Mouse (Mus musculus) kidney, postnatal 0 days (tissue): ENCODE measurements around the gene Aldh16a1. TPM values are rescaled to one million over a fixed set of nuclear protein-coding genes. Genes with fewer than 3 reads are reported as not detected.

Source experiments
- ATAC-seq: fragments of 200-750 bp; cut with Nextera tagmentation; replicated peaks from 2 replicates; pipeline ENCODE4 v1.8.0; 2017; ENCODE audit warnings: low read depth, moderate number of reproducible peaks, moderate TSS enrichment, moderate library complexity; ENCODE audit not compliant: low FRiP score
- DNase-seq: peaks from one replicate; pipeline ENCODE4 v3.0.0-alpha.2; 2016; ENCODE audit warnings: low spot score
- H3K27ac ChIP-seq: fragments of 300-500 bp; sonication (generic); 2 replicates; pipeline ENCODE4 v1.5.1; 2014; ENCODE audit warnings: mild to moderate bottlenecking
- H3K27me3 ChIP-seq: fragments of 300-500 bp; sonication (generic); 2 replicates; pipeline ENCODE4 v1.6.1; 2014; ENCODE audit warnings: low read length, mixed read lengths; ENCODE audit not compliant: insufficient read depth
- H3K36me3 ChIP-seq: fragments of 300-500 bp; sonication (generic); 2 replicates; pipeline ENCODE4 v1.6.1; 2014; ENCODE audit warnings: low read length, mixed read lengths; ENCODE audit not compliant: insufficient read depth
- H3K4me1 ChIP-seq: fragments of 300-500 bp; sonication (generic); replicated peaks from 2 replicates; pipeline ENCODE4 v1.6.1; 2014; ENCODE audit warnings: antibody characterized with exemption, low read length, mixed read lengths; ENCODE audit not compliant: insufficient read depth
- H3K4me2 ChIP-seq: fragments of 300-500 bp; sonication (generic); 2 replicates; pipeline ENCODE4 v1.6.1; 2014; ENCODE audit warnings: mild to moderate bottlenecking, low read length, moderate library complexity, mixed read lengths
- H3K4me3 ChIP-seq: fragments of 300-500 bp; sonication (generic); replicated peaks from 2 replicates; pipeline ENCODE4 v1.5.1; 2014; ENCODE audit warnings: low read depth, low read length
- H3K9ac ChIP-seq: fragments of 300-500 bp; sonication (generic); 2 replicates; pipeline ENCODE4 v1.6.1; 2014; ENCODE audit warnings: low read depth, low read length
- H3K9me3 ChIP-seq: fragments of 300-500 bp; sonication (generic); replicated peaks from 2 replicates; pipeline ENCODE4 v1.6.1; 2016; ENCODE audit warnings: low read length, inconsistent platforms, mixed read lengths
- CTCF ChIP-seq: IDR thresholded peaks from 2 replicates; pipeline ENCODE4 v1.5.1; 2016; ENCODE audit warnings: antibody characterized with exemption, low read depth, mild to moderate bottlenecking, moderate library complexity
- WGBS: fragments of 180-500 bp; shearing (Covaris S2); extraction: QIAGEN DNeasy Blood & Tissue Kit; methylation state at CpG from one replicate; pipeline ENCODE4 v1.1.7; 2014; 5-methylcytosine and 5-hydroxymethylcytosine counted together
- polyA plus RNA-seq: library from polyadenylated mRNA; unstranded; fragments of >200 nt; fragmentation: Nextera tagmentation; extraction: Ambion mirVana; gene quantifications from 2 replicates; pipeline ENCODE4 v1.2.1, GENCODE M21; 2015

The Aldh16a1 gene
- polyA plus RNA-seq, 1 experiment from 2014 or later = 55.4 TPM

DNA sequence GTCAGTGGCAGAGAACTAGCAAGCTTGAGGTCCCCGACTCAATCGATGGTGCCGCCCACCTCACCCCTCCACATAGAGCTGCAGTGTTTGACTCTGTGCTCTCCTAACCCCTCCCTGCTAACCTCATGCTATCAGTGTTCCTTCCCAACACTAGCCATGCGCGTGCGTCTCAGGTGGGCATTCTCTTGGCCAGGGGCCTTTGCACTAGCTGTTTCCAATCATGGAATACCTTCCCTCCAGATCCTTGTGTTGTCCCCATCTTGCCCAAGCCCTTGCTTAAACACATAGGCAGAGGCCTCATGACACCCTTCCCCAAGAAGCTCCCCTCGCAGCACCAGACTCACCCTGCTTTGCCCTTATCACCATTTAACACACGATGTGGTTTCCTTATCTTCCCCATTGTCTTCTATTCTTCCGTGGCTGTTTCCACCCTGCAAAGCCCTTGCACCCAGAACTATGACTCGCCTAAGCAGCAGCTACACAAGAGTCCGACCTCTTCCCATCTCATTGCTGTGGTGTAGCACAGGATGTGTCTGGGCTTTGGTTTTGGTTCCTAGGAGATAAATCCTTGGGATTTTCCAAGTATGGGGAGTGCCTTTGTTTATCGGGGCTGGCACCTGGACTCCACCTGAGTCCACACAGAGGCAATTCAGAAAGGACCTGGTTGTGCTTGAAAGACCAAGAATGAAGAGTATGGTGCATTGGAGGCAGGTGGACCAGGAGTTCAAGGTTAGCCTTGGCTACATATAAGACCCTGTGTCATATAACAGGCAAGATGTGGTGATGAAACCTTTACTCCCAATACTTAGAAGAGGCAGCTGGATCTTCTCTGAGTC is 17.0 kb downstream of the Aldh16a1 start:
- no peak for ATAC-seq
- no peaks in the 10 kb centered on the region for H3K9me3 ChIP-seq
- DNase-seq = no peak
- no peak overlapping the region for H3K27ac ChIP-seq
- H3K4me3 ChIP-seq = no peak overlapping the region
- H3K4me2 ChIP-seq = no peak overlapping the region
- H3K36me3 ChIP-seq = no peaks in the 10 kb centered on the region
- H3K9ac ChIP-seq = no peak overlapping the region
- no peak for TF ChIP-seq CTCF
- 78% methylated on average over 12 of the region's 12 CpGs for WGBS
- H3K27me3 ChIP-seq = no peaks in the 10 kb centered on the region
- H3K4me1 ChIP-seq = peaks cover 9% of the 10 kb centered on the region; the same call in 1 of the 2 replicates

DNA sequence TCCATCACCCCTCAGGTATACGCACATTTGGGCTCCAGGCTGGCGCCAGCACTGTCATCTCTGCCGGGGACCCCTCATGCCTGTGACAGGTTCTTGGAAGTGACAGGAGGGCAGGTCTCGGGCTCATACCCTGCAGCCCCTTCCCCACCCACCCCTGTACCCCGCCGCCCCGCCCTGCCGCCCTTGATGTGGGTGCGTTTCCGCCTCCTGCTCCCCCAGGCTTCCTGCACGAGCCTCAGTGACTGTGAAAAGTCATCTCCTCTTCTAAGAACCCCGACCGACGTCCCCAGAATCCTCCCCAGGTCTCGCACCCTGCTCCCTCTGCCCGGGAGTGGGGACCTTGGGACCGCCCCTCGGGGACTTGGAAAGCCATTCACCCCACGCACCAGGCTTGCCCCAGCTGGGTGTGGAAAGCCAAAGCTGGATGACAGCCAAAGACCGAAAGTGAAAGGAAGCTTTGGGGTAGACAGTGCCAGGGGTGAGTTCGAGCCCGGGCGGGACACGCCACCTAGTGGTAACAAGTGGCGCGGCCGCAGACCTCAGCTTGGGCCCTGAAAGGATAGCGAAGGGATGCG is 18.3 kb downstream of the Aldh16a1 start, which contains the start of the genes Gm45713 and Flt3l:
Gm45713 (minus strand) TSS at position 239 of the 575 bp plus-strand sequence.
Flt3l (minus strand) TSS at position 440 of the 575 bp plus-strand sequence.
- DNase-seq (peak; percentile 93), ATAC-seq (peak; percentile 73)
- Histone ChIP-seq H3K4me2 (peak within 1 kb of the TSS; percentile 91), H3K4me3 (peak within 1 kb of the TSS; percentile 67), H3K4me1 (peaks cover 9% of the 10 kb centered on the region; the same call in 1 of the 2 replicates), H3K36me3 (no peaks in the 10 kb centered on the region), H3K27me3 (no peaks in the 10 kb centered on the region), H3K9ac (peak within 1 kb of the TSS; percentile 66), H3K27ac (no peak within 1 kb of the TSS; the same call in 1 of the 2 replicates), H3K9me3 (no peaks in the 10 kb centered on the region)
- TF ChIP-seq CTCF = peak; percentile 99
- 1% methylated on average over 29 of the region's 29 CpGs for WGBS

DNA sequence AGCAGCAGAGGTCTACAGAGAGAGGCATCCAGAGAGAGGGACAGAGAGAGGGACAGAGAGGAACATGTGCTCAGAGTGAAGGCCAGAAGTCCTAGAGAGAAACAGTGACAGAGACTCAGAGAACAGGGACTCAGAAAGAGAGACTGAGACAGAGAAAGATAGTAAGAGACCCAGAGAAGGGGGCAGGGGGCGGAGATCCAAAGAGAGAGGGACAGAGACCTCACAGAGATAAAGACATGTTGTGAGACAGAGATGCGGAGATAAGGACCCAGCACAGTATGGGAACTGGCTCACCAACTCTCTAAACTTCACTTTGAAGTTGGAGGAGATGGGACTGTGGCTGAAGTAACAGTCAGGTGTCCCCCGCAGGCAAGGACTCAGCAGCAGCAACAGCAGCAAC is 19.0 kb downstream of the Aldh16a1 start:
- ATAC-seq (no peak), DNase-seq (no peak)
- H3K9me3 ChIP-seq = no peaks in the 10 kb centered on the region
- H3K4me2 ChIP-seq = peak overlapping the region; percentile 91
- H3K36me3 ChIP-seq = no peaks in the 10 kb centered on the region
- no peak for TF ChIP-seq CTCF
- H3K27ac ChIP-seq = no peak overlapping the region
- H3K4me1 ChIP-seq = peaks cover 9% of the 10 kb centered on the region; the same call in 1 of the 2 replicates
- peak overlapping the region; percentile 67; the same call in 1 of the 2 replicates for H3K4me3 ChIP-seq
- H3K27me3 ChIP-seq = no peaks in the 10 kb centered on the region
- 85% methylated on average over 3 of the region's 3 CpGs for WGBS
- H3K9ac ChIP-seq = no peak overlapping the region

GRCm38 (mm10) chr7:45134544-45135026 is 19.8 kb downstream of the Aldh16a1 start:
- DNase-seq (peak; percentile 71), ATAC-seq (peak; percentile 27)
- H3K9me3 ChIP-seq = no peaks in the 10 kb centered on the region
- WGBS = 15% methylated on average over 12 of the region's 12 CpGs
- no peak overlapping the region for H3K4me2 ChIP-seq
- no peak for TF ChIP-seq CTCF
- H3K27me3 ChIP-seq = no peaks in the 10 kb centered on the region
- H3K36me3 ChIP-seq = no peaks in the 10 kb centered on the region
- H3K4me1 ChIP-seq = peaks cover 11% of the 10 kb centered on the region; the same call in 1 of the 2 replicates
- H3K4me3 ChIP-seq = no peak overlapping the region
- no peak overlapping the region for H3K27ac ChIP-seq
- H3K9ac ChIP-seq = no peak overlapping the region

DNA sequence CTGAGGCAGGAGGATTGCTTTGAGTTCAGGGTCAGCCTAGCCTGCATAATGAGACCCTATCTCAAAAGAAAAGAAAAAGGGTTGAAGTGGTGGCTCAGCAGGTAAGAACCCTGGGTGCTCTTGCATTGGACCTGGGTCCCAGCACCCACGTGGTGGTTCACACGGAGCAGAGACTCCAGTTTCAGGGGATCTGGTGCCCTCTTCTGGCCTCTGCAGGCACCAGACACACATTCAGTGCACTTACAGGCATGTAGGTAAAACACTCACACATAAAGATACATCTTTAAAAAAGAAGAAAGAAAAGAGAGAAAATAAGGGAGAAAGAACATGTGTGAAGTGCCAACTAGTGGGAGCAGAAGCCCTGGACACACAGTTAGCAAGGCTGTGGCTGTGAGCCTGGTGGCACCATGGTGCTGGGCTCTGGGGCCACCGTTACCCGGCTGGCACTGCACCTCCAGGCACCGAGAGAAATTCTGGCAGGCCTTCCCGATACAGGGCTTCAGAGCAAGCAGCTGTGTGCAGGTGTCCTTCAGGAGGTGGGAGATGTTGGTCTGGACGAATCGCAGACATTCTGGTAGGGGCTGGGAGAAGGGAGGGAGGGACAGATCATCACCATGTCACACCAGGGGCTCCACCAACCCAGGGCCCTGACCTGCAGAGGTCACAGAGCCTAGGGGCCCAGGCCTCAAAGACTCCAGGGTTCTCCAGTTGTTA is 20.8 kb downstream of the Aldh16a1 start:
- Histone ChIP-seq H3K4me1 (peaks cover 17% of the 10 kb centered on the region; the same call in 1 of the 2 replicates), H3K9me3 (no peaks in the 10 kb centered on the region), H3K27ac (no peak overlapping the region), H3K27me3 (no peaks in the 10 kb centered on the region), H3K4me3 (no peak overlapping the region), H3K9ac (no peak overlapping the region), H3K36me3 (no peaks in the 10 kb centered on the region), H3K4me2 (no peak overlapping the region)
- no peak for DNase-seq
- peak; percentile 38 for TF ChIP-seq CTCF
- 80% methylated on average over 8 of the region's 8 CpGs for WGBS
- ATAC-seq = no peak

DNA sequence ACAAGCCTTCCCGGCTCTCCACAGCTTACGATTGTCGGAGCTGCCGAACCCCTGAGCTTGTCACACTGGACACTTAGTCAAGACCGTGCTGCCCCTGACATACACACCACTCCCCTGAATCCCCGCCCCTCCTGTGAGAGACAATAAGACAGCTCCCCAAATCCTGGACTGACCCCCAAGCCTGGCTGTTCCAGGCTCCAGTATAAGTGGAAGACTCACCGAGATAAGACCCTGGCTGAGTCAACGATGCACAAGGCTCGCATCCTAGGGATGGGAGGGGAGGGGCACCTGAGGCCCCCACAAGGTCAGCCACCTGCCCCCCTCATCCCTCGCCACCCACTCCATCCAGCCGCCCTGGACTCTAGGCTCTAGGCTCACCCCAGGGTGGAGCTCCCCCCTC is 22.5 kb downstream of the Aldh16a1 start:
- Histone ChIP-seq H3K27ac (no peak overlapping the region), H3K4me3 (no peak overlapping the region), H3K4me2 (no peak overlapping the region), H3K36me3 (peaks cover under 1% of the 10 kb centered on the region; the same call in 1 of the 2 replicates), H3K4me1 (peaks cover 25% of the 10 kb centered on the region), H3K27me3 (no peaks in the 10 kb centered on the region), H3K9me3 (no peaks in the 10 kb centered on the region), H3K9ac (no peak overlapping the region)
- 81% methylated on average over 11 of the region's 11 CpGs for WGBS
- TF ChIP-seq CTCF = no peak
- DNase-seq (no peak), ATAC-seq (no peak)
